Mouse (Mus musculus) midbrain, postnatal 0 days (tissue): Measurements from ENCODE around the gene Actrt2. TPM values are rescaled to one million over a fixed set of nuclear protein-coding genes. Genes with fewer than 3 reads are reported as not detected.

Source experiments
- ATAC-seq: fragments of 200-750 bp; cut with Nextera tagmentation; 2 replicates; pipeline ENCODE4 v1.8.0; 2017; ENCODE audit warnings: moderate number of reproducible peaks, mild to moderate bottlenecking, moderate TSS enrichment, moderate library complexity; ENCODE audit not compliant: low FRiP score
- DNase-seq: peaks from one replicate; pipeline ENCODE4 v3.0.0-alpha.2; 2015; ENCODE audit warnings: low spot score
- H3K27ac ChIP-seq: fragments of 300-500 bp; sonication (generic); 2 replicates; pipeline ENCODE4 v1.5.1; 2014; ENCODE audit warnings: low read depth, mild to moderate bottlenecking, low read length, mixed read lengths
- H3K27me3 ChIP-seq: fragments of 300-500 bp; sonication (generic); 2 replicates; pipeline ENCODE4 v1.6.1; 2014; ENCODE audit warnings: low read length, control low read depth, mixed read lengths; ENCODE audit not compliant: insufficient read depth
- H3K36me3 ChIP-seq: fragments of 300-500 bp; sonication (generic); 2 replicates; pipeline ENCODE4 v1.6.1; 2014; ENCODE audit warnings: low read length, control low read depth, mixed read lengths; ENCODE audit not compliant: insufficient read depth
- H3K4me1 ChIP-seq: fragments of 300-500 bp; sonication (generic); 2 replicates; pipeline ENCODE4 v1.6.1; 2014; ENCODE audit warnings: mild to moderate bottlenecking, control low read depth, antibody characterized with exemption, low read length, mixed read lengths; ENCODE audit not compliant: insufficient read depth
- H3K4me2 ChIP-seq: fragments of 300-500 bp; sonication (generic); 2 replicates; pipeline ENCODE4 v1.6.1; 2014; ENCODE audit warnings: low read depth, mild to moderate bottlenecking, low read length, mixed read lengths; ENCODE audit not compliant: poor library complexity, severe bottlenecking
- H3K4me3 ChIP-seq: fragments of 300-500 bp; sonication (generic); 2 replicates; pipeline ENCODE4 v1.5.1; 2014; ENCODE audit warnings: low read depth, mild to moderate bottlenecking, low read length, moderate library complexity
- H3K9ac ChIP-seq: fragments of 300-500 bp; sonication (generic); replicated peaks from 2 replicates; pipeline ENCODE4 v1.6.1; 2014; ENCODE audit warnings: mild to moderate bottlenecking, low read length, moderate library complexity, mixed read lengths; ENCODE audit not compliant: poor library complexity, severe bottlenecking
- H3K9me3 ChIP-seq: fragments of 300-500 bp; sonication (generic); 2 replicates; pipeline ENCODE4 v1.6.1; 2016; ENCODE audit warnings: low read length, control low read depth
- CTCF ChIP-seq: IDR thresholded peaks from 2 replicates; pipeline ENCODE4 v1.5.1; 2016; ENCODE audit warnings: antibody characterized with exemption, mild to moderate bottlenecking
- WGBS: fragments of 180-500 bp; shearing (Covaris S2); extraction: QIAGEN DNeasy Blood & Tissue Kit; methylation state at CpG from one replicate; pipeline ENCODE4 v1.1.7; 2014; 5-methylcytosine and 5-hydroxymethylcytosine counted together
- polyA plus RNA-seq: library from polyadenylated mRNA; unstranded; fragments of >200 nt; fragmentation: Nextera tagmentation; extraction: Ambion mirVana; gene quantifications from 2 replicates; pipeline ENCODE4 v1.2.1, GENCODE M21; 2015
- total RNA-seq: library from RNA; depleted of rRNA; stranded (reverse); fragments of >200 nt; gene quantifications from 2 replicates; pipeline ENCODE4 v1.2.3, GENCODE M21; 2014; rRNA removed

The Actrt2 gene
- total RNA-seq (not detected in 2 replicates), polyA plus RNA-seq (not detected in 2 replicates)

GRCm38 (mm10) chr4:154667767-154668166 lies at the start of gene Actrt2:
Gene Actrt2 (minus strand): TSS chr4:154667867.
- Histone ChIP-seq H3K9me3 (no peaks in the 10 kb centered on the region), H3K4me3 (no peak within 1 kb of the TSS), H3K27me3 (peaks cover 4% of the 10 kb centered on the region; the same call in 1 of the 2 replicates), H3K9ac (no peak within 1 kb of the TSS), H3K36me3 (no peaks in the 10 kb centered on the region), H3K4me1 (no peaks in the 10 kb centered on the region), H3K4me2 (no peak within 1 kb of the TSS), H3K27ac (no peak within 1 kb of the TSS)
- DNase-seq (no peak), ATAC-seq (no peak)
- WGBS: 85% methylated on average over 2 of the region's 2 CpGs
- no peak for TF ChIP-seq CTCF

GRCm38 (mm10) chr4:154709391-154710107 lies 41.9 kb upstream of the Actrt2 start:
- H3K4me3 ChIP-seq: no peak overlapping the region
- DNase-seq (no peak), ATAC-seq (no peak)
- no peaks in the 10 kb centered on the region for H3K27me3 ChIP-seq
- no peak overlapping the region for H3K9ac ChIP-seq
- H3K4me2 ChIP-seq: no peak overlapping the region
- 82% methylated on average over 21 of the region's 21 CpGs for WGBS
- no peak overlapping the region for H3K27ac ChIP-seq
- H3K9me3 ChIP-seq: no peaks in the 10 kb centered on the region
- no peaks in the 10 kb centered on the region for H3K36me3 ChIP-seq
- H3K4me1 ChIP-seq: no peaks in the 10 kb centered on the region
- no peak for TF ChIP-seq CTCF

- ATAC-seq: no peak
- 77% methylated on average over 2 of the region's 2 CpGs for WGBS
These were observed 41.1 kb upstream of the Actrt2 start for GRCm38 (mm10) chr4:154708811-154709210.

DNA sequence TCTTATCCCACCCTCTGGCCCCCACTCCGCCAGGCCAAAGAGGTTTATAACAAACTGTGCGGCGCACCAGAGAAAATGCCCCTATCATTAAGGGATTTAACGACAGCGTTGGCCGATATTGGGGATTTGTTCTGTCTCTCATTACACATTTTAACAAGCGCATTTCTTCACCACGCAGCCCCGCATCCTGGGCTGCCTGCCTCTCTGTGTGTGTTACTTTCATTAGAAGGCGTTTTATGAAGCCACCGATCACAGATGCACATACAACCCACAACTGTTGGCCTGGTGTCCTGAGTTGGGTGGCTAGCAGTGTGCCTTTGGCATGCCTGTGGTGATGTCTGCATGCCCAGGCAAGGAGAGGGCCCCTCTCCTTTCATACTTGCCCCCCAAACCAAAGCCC lies 40.6 kb upstream of the Actrt2 start:
- TF ChIP-seq CTCF: no peak
- no peaks in the 10 kb centered on the region for H3K27me3 ChIP-seq
- no peak overlapping the region for H3K9ac ChIP-seq
- ATAC-seq (no peak), DNase-seq (no peak)
- H3K4me1 ChIP-seq: no peaks in the 10 kb centered on the region
- H3K9me3 ChIP-seq: no peaks in the 10 kb centered on the region
- no peak overlapping the region for H3K4me3 ChIP-seq
- WGBS: 72% methylated on average over 11 of the region's 11 CpGs
- no peaks in the 10 kb centered on the region for H3K36me3 ChIP-seq
- no peak overlapping the region for H3K27ac ChIP-seq
- no peak overlapping the region for H3K4me2 ChIP-seq

More at GRCm38 (mm10) chr4:154708811-154709210, 41.1 kb upstream of the Actrt2 start:
- DNase-seq: no peak
- Histone ChIP-seq H3K9me3 (no peaks in the 10 kb centered on the region), H3K36me3 (no peaks in the 10 kb centered on the region), H3K4me1 (no peaks in the 10 kb centered on the region), H3K4me2 (no peak overlapping the region), H3K4me3 (no peak overlapping the region), H3K9ac (no peak overlapping the region), H3K27ac (no peak overlapping the region), H3K27me3 (no peaks in the 10 kb centered on the region)
- no peak for TF ChIP-seq CTCF

GRCm38 (mm10) chr4:154707521-154707920 lies 39.9 kb upstream of the Actrt2 start:
- DNase-seq (no peak), ATAC-seq (no peak)
- Histone ChIP-seq H3K36me3 (no peaks in the 10 kb centered on the region), H3K27me3 (no peaks in the 10 kb centered on the region), H3K4me3 (no peak overlapping the region), H3K9me3 (no peaks in the 10 kb centered on the region), H3K4me1 (no peaks in the 10 kb centered on the region), H3K4me2 (no peak overlapping the region), H3K9ac (no peak overlapping the region), H3K27ac (no peak overlapping the region)
- WGBS: 78% methylated on average over 4 of the region's 4 CpGs
- TF ChIP-seq CTCF: no peak

DNA sequence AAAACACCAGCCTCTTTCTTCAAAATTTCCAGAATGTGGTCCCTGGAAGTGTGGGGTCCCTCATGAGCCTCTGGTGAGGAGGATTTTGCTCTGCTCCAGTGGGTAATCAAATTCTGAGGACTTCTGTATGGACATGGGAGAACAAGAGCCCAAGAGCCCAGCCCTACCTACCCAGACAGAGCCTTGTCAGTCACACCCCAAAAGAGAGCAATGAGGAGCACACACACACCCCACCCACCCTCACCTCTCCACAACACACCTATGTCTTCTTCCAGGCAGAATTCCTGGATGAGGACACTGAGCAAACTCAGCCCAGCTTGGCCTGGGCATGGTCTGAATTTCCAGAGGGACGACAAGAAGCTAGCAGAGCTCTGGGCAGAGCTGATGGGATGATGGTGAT lies 38.8 kb upstream of the Actrt2 start:
- Histone ChIP-seq H3K27me3 (no peaks in the 10 kb centered on the region), H3K4me1 (no peaks in the 10 kb centered on the region), H3K9me3 (no peaks in the 10 kb centered on the region), H3K4me2 (no peak overlapping the region), H3K27ac (no peak overlapping the region), H3K36me3 (no peaks in the 10 kb centered on the region), H3K9ac (no peak overlapping the region), H3K4me3 (no peak overlapping the region)
- WGBS: 68% methylated on average over 1 of the region's 1 CpGs
- TF ChIP-seq CTCF: no peak
- DNase-seq (no peak), ATAC-seq (no peak)
